Comparison of ENCODE assay signal across 24 mouse cellular contexts in genomic region chr1:45479087-45479486, GRCm38 (mm10). TPM values are rescaled to one million over a fixed set of nuclear protein-coding genes. Genes with fewer than 3 reads are reported as not detected.
"Had no signal": no experiment of that assay in that cellular context is flagged by ENCODE, and none has a peak within 500 bp of the region (broad histone marks: within the 10 kb centered on the region; RNA-seq: fewer than 3 reads in every experiment).

No protein-coding gene starts in this region.

- H3K4me3 ChIP-seq: heart, embryonic 13.5 days; heart, embryonic 15.5 days; hindbrain, embryonic 13.5 days; hindbrain, embryonic 15.5 days; layer of hippocampus, adult 2 months; left cerebral cortex, adult 2 months; limb, embryonic 10.5 days; limb, embryonic 12.5 days; liver, embryonic 13.5 days had no signal

- ATAC-seq: hindbrain, postnatal 0 days; intestine, embryonic 16.5 days had no signal

- H3K27ac ChIP-seq: heart, embryonic 13.5 days; heart, embryonic 15.5 days; hindbrain, embryonic 13.5 days; hindbrain, embryonic 15.5 days; hindbrain, postnatal 0 days; layer of hippocampus, adult 2 months; left cerebral cortex, adult 2 months; limb, embryonic 10.5 days; limb, embryonic 12.5 days; liver, embryonic 13.5 days had no signal

- H3K4me1 ChIP-seq: heart, embryonic 13.5 days; heart, embryonic 15.5 days; hindbrain, embryonic 13.5 days; hindbrain, embryonic 15.5 days; limb, embryonic 10.5 days; liver, embryonic 13.5 days had no signal

- H3K9me3 ChIP-seq: heart, embryonic 13.5 days; heart, embryonic 15.5 days; hindbrain, embryonic 13.5 days; hindbrain, embryonic 15.5 days; limb, embryonic 10.5 days; limb, embryonic 12.5 days; liver, embryonic 13.5 days had no signal

- H3K9ac ChIP-seq: heart, embryonic 13.5 days; heart, embryonic 15.5 days; hindbrain, embryonic 13.5 days; hindbrain, embryonic 15.5 days; limb, embryonic 12.5 days; liver, embryonic 13.5 days had no signal

- H3K4me2 ChIP-seq: heart, embryonic 11.5 days; heart, embryonic 13.5 days; heart, embryonic 15.5 days; hindbrain, embryonic 13.5 days; hindbrain, embryonic 15.5 days; limb, embryonic 12.5 days; liver, embryonic 11.5 days; liver, embryonic 13.5 days had no signal

- H3K36me3 ChIP-seq: heart, embryonic 13.5 days; heart, embryonic 15.5 days; hindbrain, embryonic 13.5 days; hindbrain, embryonic 15.5 days; limb, embryonic 10.5 days; limb, embryonic 12.5 days; liver, embryonic 13.5 days had no signal

- DNase-seq: gastrocnemius, postnatal 25 days; heart, adult 18-20 months; heart, postnatal 14 days; heart, postnatal 36 days; kidney, adult 11 months; kidney, adult 8-10 months; kidney, postnatal 10 days; kidney, postnatal 36 days; liver; liver, embryonic 13.5 days had no signal

- H3K27me3 ChIP-seq: heart, embryonic 13.5 days; heart, embryonic 15.5 days; hindbrain, embryonic 13.5 days; hindbrain, embryonic 15.5 days; limb, embryonic 12.5 days; liver, embryonic 13.5 days had no signal

RNA-seq across cellular contexts. Expression of gene Col5a2, which starts 24.0 kb away (rescaled TPM):
- total RNA-seq: granulocyte monocyte progenitor cell, adult 5-6 weeks; hematopoietic stem cell, adult 5-6 weeks had no signal
